In the genomic region with DNA sequence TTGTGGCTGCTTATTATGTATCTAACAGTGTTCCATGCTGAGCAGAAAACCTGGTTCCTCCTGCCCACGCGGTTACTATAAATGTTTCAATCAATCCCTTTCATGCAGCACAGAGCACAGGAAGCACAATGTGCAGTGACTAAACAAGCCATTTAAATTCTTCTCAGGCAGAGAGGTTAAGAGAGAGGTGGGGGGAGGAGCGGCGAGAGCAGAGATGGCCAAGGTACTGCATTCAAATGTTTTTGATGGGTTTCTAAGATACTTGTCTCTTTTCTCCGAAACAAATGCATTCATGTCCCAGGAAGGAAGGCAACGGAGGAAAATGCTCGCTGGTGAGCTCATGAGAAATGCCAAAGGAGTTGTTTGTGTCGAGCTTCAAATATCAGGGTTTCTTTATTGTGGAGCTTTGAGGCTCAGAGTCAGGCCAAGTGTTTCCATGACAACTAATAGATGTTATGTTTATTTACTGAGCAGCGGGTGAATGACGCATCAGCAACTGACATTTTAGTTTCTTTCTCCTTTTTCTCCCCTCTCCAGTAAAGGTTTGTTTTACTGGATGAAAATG, we compare ENCODE assay signal across 8 mouse cellular contexts.
DNase-seq lines count a peak whose midpoint lies in the region; ATAC-seq and TF ChIP-seq lines count a peak whose summit lies in the region.

No protein-coding gene starts in this region.

- peak overlapping the region; percentile 34 for H3K4me2 ChIP-seq in hindbrain, postnatal 0 days (ENCODE audit: low read depth, low read length)
- H3K4me2 ChIP-seq in neural tube, embryonic 12.5 days (replicated peaks), result peak overlapping the region; percentile 41

- TF ChIP-seq CTCF in hindbrain, postnatal 0 days (IDR thresholded peaks at IDR 0.05; ENCODE audit: low read depth), result no peak

- intact Hi-C loops in left cerebral cortex, postnatal 4 days (cut with DNase I), result no loop called here

- ATAC-seq in CD4-positive, CD25-positive, alpha-beta regulatory T cell, adult 4 months, result peak; percentile 79
- ATAC-seq in hindbrain, postnatal 0 days, result peak; percentile 95
- ATAC-seq in neural tube, embryonic 12.5 days (ENCODE audit: low FRiP score, low read depth), result peak; percentile 92

- H3K4me3 ChIP-seq in forebrain, embryonic 10.5 days, result peak overlapping the region; percentile 30; the same call in 1 of the 2 replicates
- no peak overlapping the region for H3K4me3 ChIP-seq in hindbrain, postnatal 0 days (ENCODE audit: low read length)
- no peak overlapping the region for H3K4me3 ChIP-seq in neural tube, embryonic 12.5 days

- peaks cover 42% of the 10 kb centered on the region for H3K4me1 ChIP-seq in forebrain, embryonic 10.5 days
- peaks cover 17% of the 10 kb centered on the region for H3K4me1 ChIP-seq in hindbrain, postnatal 0 days (ENCODE audit: insufficient read depth, low read length)
- peaks cover 37% of the 10 kb centered on the region for H3K4me1 ChIP-seq in neural tube, embryonic 12.5 days

- peak overlapping the region; percentile 81 for H3K27ac ChIP-seq in forebrain, embryonic 10.5 days
- peak overlapping the region; percentile 83 for H3K27ac ChIP-seq in hindbrain, postnatal 0 days
- H3K27ac ChIP-seq in neural tube, embryonic 12.5 days, result peak overlapping the region; percentile 93

- no peaks in the 10 kb centered on the region for H3K36me3 ChIP-seq in forebrain, embryonic 10.5 days (replicated peaks)
- no peaks in the 10 kb centered on the region for H3K36me3 ChIP-seq in hindbrain, postnatal 0 days (ENCODE audit: insufficient read depth, low read length)
- no peaks in the 10 kb centered on the region for H3K36me3 ChIP-seq in neural tube, embryonic 12.5 days

- no peaks in the 10 kb centered on the region for H3K9me3 ChIP-seq in forebrain, embryonic 10.5 days
- H3K9me3 ChIP-seq in hindbrain, postnatal 0 days (ENCODE audit: low read length), result no peaks in the 10 kb centered on the region
- no peaks in the 10 kb centered on the region for H3K9me3 ChIP-seq in neural tube, embryonic 12.5 days

- peak overlapping the region; percentile 30 for H3K9ac ChIP-seq in hindbrain, postnatal 0 days (replicated peaks; ENCODE audit: low read length)
- no peak overlapping the region for H3K9ac ChIP-seq in neural tube, embryonic 12.5 days

- peaks cover 39% of the 10 kb centered on the region for H3K27me3 ChIP-seq in forebrain, embryonic 10.5 days (ENCODE audit: poor library complexity, severe bottlenecking)
- no peaks in the 10 kb centered on the region for H3K27me3 ChIP-seq in hindbrain, postnatal 0 days (ENCODE audit: insufficient read depth, low read length)
- H3K27me3 ChIP-seq in neural tube, embryonic 12.5 days (replicated peaks), result no peaks in the 10 kb centered on the region

- peak; percentile 7 for DNase-seq in adrenal gland, postnatal 25 days
- peak; percentile 64 for DNase-seq in forebrain, embryonic 10.5 days (ENCODE audit: extremely low spot score, low spot score)
- peak; percentile 82 for DNase-seq in hindbrain, postnatal 0 days (ENCODE audit: low spot score)
- DNase-seq in left cerebral cortex, postnatal 4 days, result peak; percentile 70
- no peak for DNase-seq in gastrocnemius, postnatal 4 days (ENCODE audit: low spot score in 2 of 2)
- DNase-seq in testis, postnatal 14 days (ENCODE audit: low spot score), result no peak

- WGBS in forebrain, embryonic 10.5 days, result 25% methylated on average over 10 of the region's 10 CpGs
- 4% methylated on average over 10 of the region's 10 CpGs for WGBS in hindbrain, postnatal 0 days
- WGBS in neural tube, embryonic 12.5 days, result 6% methylated on average over 10 of the region's 10 CpGs

Comparison
In these comparisons a context has a peak if more than half of its experiments do, and no peak if none do; other contexts are left out.
1. DNase-seq: peak in adrenal gland, postnatal 25 days (single experiment), forebrain, embryonic 10.5 days (single experiment), hindbrain, postnatal 0 days (single experiment) and left cerebral cortex, postnatal 4 days (single experiment); none in gastrocnemius, postnatal 4 days (0 of 2) and testis, postnatal 14 days (single experiment).
2. Peak in every context shown above with its lines, with median percentiles within 50 percentile points of each other: ATAC-seq and H3K27ac ChIP-seq.